Mouse (Mus musculus) ovary, postnatal 14 days (tissue): ENCODE results near the gene Dnmt3a.

ENCODE experiments used
- DNase-seq: peaks from one replicate; pipeline ENCODE4 v3.0.0; 2022; ENCODE audit warnings: low spot score

Dnmt3a gene

DNA sequence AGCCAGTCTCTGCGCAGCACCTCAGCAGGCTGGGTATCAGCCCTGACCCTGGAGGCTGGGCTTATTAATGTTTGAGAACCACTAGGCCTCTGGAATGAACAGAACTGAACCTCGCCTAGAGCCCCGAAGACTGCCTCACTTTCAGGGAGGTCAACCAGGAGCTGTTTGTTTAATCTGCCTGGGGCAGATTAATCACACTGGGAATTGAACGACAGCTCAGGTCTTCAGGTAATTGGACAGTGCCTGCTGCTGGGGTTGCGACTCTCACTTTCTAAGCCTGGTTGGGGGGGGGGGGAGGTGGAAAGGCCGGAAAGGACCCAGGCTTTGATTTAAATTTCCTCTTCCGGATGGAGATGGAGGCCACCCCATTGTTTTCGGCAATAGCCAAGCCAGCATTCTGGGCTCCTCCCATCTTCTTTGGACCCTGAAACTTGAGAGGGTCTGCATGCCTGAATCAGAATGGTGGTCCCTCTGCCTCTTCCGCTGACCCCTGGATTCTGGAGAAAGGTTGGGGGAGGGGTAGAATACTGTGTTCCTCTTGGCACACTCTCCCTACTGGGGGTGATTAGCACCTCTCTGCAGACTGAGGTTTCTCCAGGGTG lies 79.2 kb downstream of the Dnmt3a start:
- DNase-seq = no peak

- DNase-seq = no peak
Observed at GRCm38 (mm10) chr12:3886601-3887000, 80.8 kb downstream of the Dnmt3a start.

GRCm38 (mm10) chr12:3887515-3888325 lies 81.9 kb downstream of the Dnmt3a start:
- DNase-seq = no peak

GRCm38 (mm10) chr12:3889875-3890635 lies 84.2 kb downstream of the Dnmt3a start:
- DNase-seq = no peak

DNA sequence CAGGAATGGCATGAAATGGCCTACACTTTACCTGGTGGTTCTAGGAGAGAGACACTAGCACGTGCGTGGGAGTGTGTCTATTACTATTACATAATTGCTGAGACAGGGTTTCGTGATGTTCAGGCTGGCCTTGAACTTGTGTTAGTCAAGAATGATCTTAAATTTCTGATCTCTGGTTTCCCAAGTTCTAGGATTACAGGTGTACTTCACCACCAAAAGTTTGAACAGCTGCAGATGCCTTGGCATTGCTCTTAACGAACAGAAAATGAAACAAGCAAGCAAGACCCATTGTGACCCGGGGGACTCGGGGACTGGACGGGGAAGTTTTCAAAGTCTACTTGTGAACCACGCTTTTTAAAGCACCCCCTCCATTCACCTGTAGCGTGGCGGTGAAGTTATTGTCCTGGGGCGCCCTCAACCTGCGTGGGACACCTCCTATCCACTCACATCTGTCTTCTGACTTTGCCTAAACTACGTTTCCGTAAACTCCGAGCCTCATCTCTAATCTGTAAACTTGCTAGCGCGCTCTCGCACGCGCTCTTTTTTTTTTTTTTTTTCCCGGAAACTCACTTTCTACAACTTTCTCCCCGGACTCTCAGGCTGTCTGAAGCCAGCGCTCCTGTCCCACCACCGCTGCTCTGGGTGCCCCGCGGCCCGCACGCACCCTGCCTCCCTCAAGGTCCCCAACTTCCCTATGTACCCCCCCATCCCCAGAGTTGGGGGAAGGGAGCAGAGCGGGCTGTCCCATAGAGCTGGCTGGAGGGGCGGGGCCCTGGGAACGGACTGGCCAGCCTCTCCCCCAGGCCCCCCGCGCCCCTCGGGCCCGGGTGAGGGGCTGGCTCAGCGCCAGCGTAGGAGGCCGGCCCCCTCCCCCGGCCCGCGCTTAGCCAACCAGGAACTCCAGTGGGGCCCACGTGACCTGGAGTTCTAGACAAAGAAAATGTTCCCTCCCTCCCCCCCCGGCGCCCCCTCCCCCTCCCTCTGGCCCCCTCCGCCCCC lies 85.2 kb downstream of the Dnmt3a start:
- DNase-seq = no peak

- DNase-seq = no peak
Observed at GRCm38 (mm10) chr12:3891779-3892239, 86.0 kb downstream of the Dnmt3a start.

- DNase-seq = no peak
Observed at GRCm38 (mm10) chr12:3892240-3893059, 86.6 kb downstream of the Dnmt3a start.

GRCm38 (mm10) chr12:3893335-3893734 lies 87.5 kb downstream of the Dnmt3a start:
- DNase-seq = no peak

DNA sequence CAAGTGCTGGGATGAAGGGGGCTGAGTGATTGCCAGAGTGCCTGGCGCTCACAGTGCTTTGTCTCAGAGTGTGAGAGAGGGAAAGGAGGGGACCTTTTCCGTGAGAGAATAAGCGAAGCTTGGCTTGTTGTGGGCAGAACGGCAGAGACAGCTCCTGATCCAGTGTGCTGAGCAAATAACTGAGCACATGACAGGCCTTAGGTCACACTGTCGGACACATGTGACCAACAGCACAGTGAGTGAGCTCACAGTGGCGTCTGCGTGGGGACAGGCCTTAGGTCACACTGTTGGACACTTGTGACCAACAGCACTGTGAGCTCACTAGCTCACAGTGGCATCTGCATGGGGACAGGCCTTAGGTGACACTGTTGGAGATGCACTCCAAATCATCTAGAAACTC lies 88.7 kb downstream of the Dnmt3a start:
- DNase-seq = no peak

GRCm38 (mm10) chr12:3897057-3897545 lies 91.3 kb downstream of the Dnmt3a start:
- DNase-seq = no peak

- DNase-seq = no peak
Observed at GRCm38 (mm10) chr12:3898811-3899210, 93.0 kb downstream of the Dnmt3a start.

GRCm38 (mm10) chr12:3905436-3905835 lies 99.6 kb downstream of the Dnmt3a start:
- DNase-seq = no peak

- no peak for DNase-seq
Observed at GRCm38 (mm10) chr12:3906308-3906707, 100.5 kb downstream of the Dnmt3a start.

DNA sequence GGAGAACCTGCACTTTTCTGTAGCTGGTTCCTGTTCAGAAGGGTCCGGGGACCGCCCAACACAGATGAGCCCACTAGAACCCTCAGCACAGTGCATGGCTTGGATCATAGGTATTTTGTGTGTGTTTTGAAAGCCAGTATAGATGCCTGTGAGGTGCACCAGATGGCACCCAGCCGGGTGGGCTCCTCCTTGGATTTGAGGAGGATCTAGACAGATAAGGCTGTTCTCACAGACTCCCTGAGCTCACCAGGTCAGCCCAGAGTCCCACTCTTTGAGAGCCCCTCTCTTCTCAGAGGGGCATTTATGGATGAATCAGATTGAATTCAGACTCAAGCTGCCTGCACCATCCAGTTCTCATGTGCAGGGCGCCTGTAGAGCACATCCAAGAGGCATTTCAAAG lies 101.2 kb downstream of the Dnmt3a start:
- DNase-seq = no peak

- no peak for DNase-seq
Observed at GRCm38 (mm10) chr12:3907418-3907817, 101.6 kb downstream of the Dnmt3a start.

DNA sequence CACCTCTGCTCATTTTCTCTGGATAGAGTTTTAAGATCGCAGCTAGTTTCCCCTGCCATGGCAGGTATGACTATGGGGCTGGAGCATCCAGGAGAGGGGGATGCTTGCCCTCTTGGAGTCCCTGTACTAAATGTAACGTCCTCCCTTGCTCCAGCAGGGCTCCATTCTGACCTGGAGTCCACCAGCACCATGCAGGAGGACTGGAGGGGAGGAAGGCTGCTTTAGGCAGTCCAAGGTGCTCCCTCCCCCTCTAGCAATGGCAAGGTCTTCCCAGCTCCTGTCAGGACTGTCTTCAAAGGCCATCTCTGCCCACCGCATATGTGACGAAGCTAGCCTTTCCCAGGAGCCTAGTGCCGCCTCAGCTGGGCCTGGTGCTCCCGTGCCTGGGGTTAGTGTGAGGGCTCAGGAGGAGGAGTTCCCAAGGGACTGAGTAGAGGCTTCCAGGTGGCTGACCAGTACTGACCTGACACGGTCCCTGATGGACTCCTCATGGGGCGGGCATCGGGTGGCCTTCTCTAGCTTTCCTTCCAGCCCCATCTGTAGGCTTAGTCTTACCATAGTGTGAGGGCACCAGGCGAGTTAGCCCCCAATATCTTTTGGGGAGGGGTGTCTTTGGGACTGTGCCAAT lies 104.8 kb downstream of the Dnmt3a start:
- DNase-seq = no peak

- no peak for DNase-seq
Observed at GRCm38 (mm10) chr12:3911831-3912348, 106.1 kb downstream of the Dnmt3a start.

GRCm38 (mm10) chr12:3915852-3916251 lies 110.0 kb downstream of the Dnmt3a start:
- DNase-seq = no peak

GRCm38 (mm10) chr12:3917668-3918341 lies 112.0 kb downstream of the Dnmt3a start:
- no peak for DNase-seq
